Mouse (Mus musculus) c-Kit-negative CD71-positive TER-119-positive erythroid progenitor cells, embryonic 14.5 days (primary cell): ENCODE results near the gene 1810037I17Rik.

Experiments used
- DNase-seq: peaks from one replicate; pipeline ENCODE4 v3.0.0-alpha.2; 2013; ENCODE audit warnings: low read depth, low spot score

1810037I17Rik gene

GRCm38 (mm10) chr3:122924009-122924914 is at the start of gene 1810037I17Rik:
Gene 1810037I17Rik (plus strand): TSS chr3:122924203.
- DNase-seq = peak; percentile 85

GRCm38 (mm10) chr3:122876870-122877269 is 47.1 kb upstream of the 1810037I17Rik start:
- no peak for DNase-seq

- DNase-seq = no peak
Measured at GRCm38 (mm10) chr3:122877543-122877942, 46.5 kb upstream of the 1810037I17Rik start.

- DNase-seq = no peak
Measured at GRCm38 (mm10) chr3:122878705-122879315, 45.2 kb upstream of the 1810037I17Rik start.

- no peak for DNase-seq
Measured at GRCm38 (mm10) chr3:122887505-122888301, 36.3 kb upstream of the 1810037I17Rik start.

- DNase-seq = no peak
Measured at GRCm38 (mm10) chr3:122888371-122888819, 35.6 kb upstream of the 1810037I17Rik start.

GRCm38 (mm10) chr3:122894772-122895171 is 29.2 kb upstream of the 1810037I17Rik start, which contains the start of gene Fabp2:
Gene Fabp2 (plus strand): TSS chr3:122895072.
- no peak for DNase-seq

- no peak for DNase-seq
Measured at GRCm38 (mm10) chr3:122895189-122895731, 28.7 kb upstream of the 1810037I17Rik start.

- DNase-seq = no peak
Measured at GRCm38 (mm10) chr3:122898254-122898653, 25.7 kb upstream of the 1810037I17Rik start.

GRCm38 (mm10) chr3:122903746-122904433 is 20.1 kb upstream of the 1810037I17Rik start:
- DNase-seq = no peak

- DNase-seq = no peak
Measured at GRCm38 (mm10) chr3:122907841-122908240, 16.2 kb upstream of the 1810037I17Rik start.

GRCm38 (mm10) chr3:122915493-122915892 is 8.5 kb upstream of the 1810037I17Rik start:
- no peak for DNase-seq

- DNase-seq = no peak
Measured at GRCm38 (mm10) chr3:122916191-122916680, 7.8 kb upstream of the 1810037I17Rik start.

GRCm38 (mm10) chr3:122918672-122919071 is 5.3 kb upstream of the 1810037I17Rik start:
- DNase-seq = no peak

- no peak for DNase-seq
Measured at GRCm38 (mm10) chr3:122919260-122919659, 4.7 kb upstream of the 1810037I17Rik start, which contains the start of gene Gm10959. Gene Gm10959 (minus strand): TSS chr3:122919360.

- no peak for DNase-seq
Measured at GRCm38 (mm10) chr3:122920572-122921435, 3.2 kb upstream of the 1810037I17Rik start.

- DNase-seq = no peak
Measured at GRCm38 (mm10) chr3:122921676-122922527, 2.1 kb upstream of the 1810037I17Rik start.

- peak; percentile 40 for DNase-seq
Measured at GRCm38 (mm10) chr3:122923147-122923546, 856 bp upstream of the 1810037I17Rik start.

- no peak for DNase-seq
Measured at GRCm38 (mm10) chr3:122929723-122930122, 5.7 kb downstream of the 1810037I17Rik start.
